Comparison of ENCODE assay signal across 10 mouse cellular contexts in the genomic region with DNA sequence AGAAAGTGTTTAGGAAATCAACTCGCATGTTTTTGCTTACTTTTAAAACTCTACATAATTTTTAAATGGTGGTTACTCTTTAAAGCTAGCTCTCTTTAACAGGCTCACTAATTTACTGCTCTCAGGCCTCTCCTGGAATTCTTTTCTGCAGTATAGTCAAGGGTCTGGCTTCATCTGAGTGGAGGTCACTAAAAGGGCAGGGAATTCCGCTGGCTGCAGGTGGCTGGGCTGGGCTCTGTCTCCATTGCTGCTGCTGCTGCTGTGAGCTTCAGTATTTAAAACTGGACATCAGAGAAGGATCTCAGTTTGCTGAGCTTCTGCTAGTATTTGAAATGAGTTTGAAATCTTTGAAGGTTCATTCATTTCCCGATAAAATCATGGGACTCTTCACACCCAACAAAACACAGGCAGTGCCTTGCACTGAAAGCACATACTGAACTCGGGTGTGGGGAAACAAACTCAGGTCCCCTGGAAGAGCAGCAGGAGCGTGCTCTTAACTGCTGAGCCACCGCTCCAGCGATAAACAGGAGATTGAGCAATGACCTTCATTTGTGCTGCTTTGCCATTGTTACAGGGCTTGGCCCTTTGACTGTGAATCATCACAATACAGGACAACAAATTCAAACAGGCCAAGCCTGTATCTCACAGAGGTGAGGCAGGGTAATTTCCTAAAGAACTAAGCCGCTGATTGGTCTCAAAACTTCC.
DNase-seq lines count a peak whose midpoint lies in the region; ATAC-seq and TF ChIP-seq lines count a peak whose summit lies in the region.
"Had no signal": no experiment of that assay in that cellular context is flagged by ENCODE, and none has a peak within 500 bp of the region (broad histone marks: within the 10 kb centered on the region; RNA-seq: fewer than 3 reads in every experiment).

No protein-coding gene starts in this region.

- intact Hi-C loops in gastrocnemius, postnatal 14 days (cut with DNase I; ENCODE audit: low total_unique reads) = no loop called here

- peaks cover 9% of the 10 kb centered on the region for H3K4me1 ChIP-seq in hindbrain, embryonic 10.5 days (replicated peaks)
- H3K4me1 ChIP-seq in hindbrain, postnatal 0 days (ENCODE audit: insufficient read depth, low read length) = no peaks in the 10 kb centered on the region
- peaks cover 11% of the 10 kb centered on the region for H3K4me1 ChIP-seq in limb, embryonic 11.5 days (ENCODE audit: control insufficient read depth, insufficient read depth, low read length)

- no peaks in the 10 kb centered on the region for H3K36me3 ChIP-seq in hindbrain, embryonic 10.5 days
- no peaks in the 10 kb centered on the region for H3K36me3 ChIP-seq in hindbrain, postnatal 0 days (ENCODE audit: insufficient read depth, low read length)
- H3K36me3 ChIP-seq in limb, embryonic 11.5 days (ENCODE audit: control insufficient read depth, insufficient read depth, low read length) = no peaks in the 10 kb centered on the region

- H3K4me2 ChIP-seq in hindbrain, postnatal 0 days (ENCODE audit: low read depth, low read length) = no peak overlapping the region
- no peak overlapping the region for H3K4me2 ChIP-seq in limb, embryonic 11.5 days (ENCODE audit: low read depth, severe bottlenecking)

- no peak for TF ChIP-seq CTCF in hindbrain, postnatal 0 days (IDR thresholded peaks at IDR 0.05; ENCODE audit: low read depth)

- no peak for ATAC-seq in hindbrain, postnatal 0 days
- ATAC-seq in limb, embryonic 11.5 days (ENCODE audit: insufficient number of reproducible peaks, low FRiP score, low TSS enrichment, low read depth) = no peak; the same call in 1 of the 2 replicates
- ATAC-seq: forebrain, embryonic 16.5 days had no signal

- WGBS in hindbrain, embryonic 10.5 days = 65% methylated on average over 8 of the region's 8 CpGs
- 58% methylated on average over 8 of the region's 8 CpGs for WGBS in hindbrain, postnatal 0 days
- WGBS in limb, embryonic 11.5 days = 37% methylated on average over 8 of the region's 8 CpGs

- H3K9ac ChIP-seq in hindbrain, postnatal 0 days (replicated peaks; ENCODE audit: low read length) = no peak overlapping the region
- H3K9ac ChIP-seq in limb, embryonic 11.5 days (ENCODE audit: low read length) = no peak overlapping the region

- 0 out of 2 replicates have a peak, but pooled peaks cover 4% of the 10 kb centered on the region for H3K9me3 ChIP-seq in hindbrain, embryonic 10.5 days
- peaks cover 5% of the 10 kb centered on the region; the same call in 1 of the 2 replicates for H3K9me3 ChIP-seq in hindbrain, postnatal 0 days (ENCODE audit: low read length)
- no peaks in the 10 kb centered on the region for H3K9me3 ChIP-seq in limb, embryonic 11.5 days (ENCODE audit: control insufficient read depth, low read length)

- no peak for DNase-seq in hindbrain, embryonic 10.5 days (ENCODE audit: low spot score)
- no peak for DNase-seq in hindbrain, postnatal 0 days (ENCODE audit: low spot score)
- DNase-seq in ES-CJ7 (ENCODE audit: low read depth, low spot score) = peak; percentile 86
- peak; percentile 33 for DNase-seq in embryo, embryonic 9.5 days (ENCODE audit: extremely low spot score)
- DNase-seq in limb, embryonic 11.5 days (ENCODE audit: low spot score) = peak; percentile 66
- DNase-seq in thymus, postnatal 25 days = no peak
- no peak for DNase-seq in left cerebral cortex, adult 8-10 months (ENCODE audit: low spot score in 2 of 2)
- DNase-seq in gastrocnemius, postnatal 14 days = no peak
- DNase-seq: liver had no signal

- peak overlapping the region; percentile 35; the same call in 1 of the 2 replicates for H3K27ac ChIP-seq in hindbrain, embryonic 10.5 days
- no peak overlapping the region for H3K27ac ChIP-seq in hindbrain, postnatal 0 days
- 0 out of 2 replicates have a peak overlapping the region, but pooled peaks have one; percentile 14 for H3K27ac ChIP-seq in limb, embryonic 11.5 days (replicated peaks; ENCODE audit: low read depth, low read length)

- no peaks in the 10 kb centered on the region for H3K27me3 ChIP-seq in hindbrain, embryonic 10.5 days (ENCODE audit: insufficient read depth, poor library complexity, severe bottlenecking)
- no peaks in the 10 kb centered on the region for H3K27me3 ChIP-seq in hindbrain, postnatal 0 days (ENCODE audit: insufficient read depth, low read length)
- H3K27me3 ChIP-seq in limb, embryonic 11.5 days (ENCODE audit: control insufficient read depth, insufficient read depth, low read length) = no peaks in the 10 kb centered on the region

- no peak overlapping the region for H3K4me3 ChIP-seq in hindbrain, embryonic 10.5 days
- no peak overlapping the region for H3K4me3 ChIP-seq in hindbrain, postnatal 0 days (ENCODE audit: low read length)
- no peak overlapping the region for H3K4me3 ChIP-seq in limb, embryonic 11.5 days (ENCODE audit: low read depth, low read length)

Comparison
In these comparisons a context has a peak if more than half of its experiments do, and no peak if none do; other contexts are left out.
1. DNase-seq: peak in ES-CJ7 (single experiment), embryo, embryonic 9.5 days (single experiment) and limb, embryonic 11.5 days (single experiment); none in hindbrain, embryonic 10.5 days (single experiment), hindbrain, postnatal 0 days (single experiment), thymus, postnatal 25 days (single experiment), left cerebral cortex, adult 8-10 months (0 of 2) and gastrocnemius, postnatal 14 days (single experiment).